Mouse (Mus musculus): ENCODE data around the gene Cd3eap. TPM values are rescaled to one million over a fixed set of nuclear protein-coding genes. Genes with fewer than 3 reads are reported as not detected.

The Cd3eap gene
- total RNA-seq, 2 experiments from 2014 or later = 11.4 to 11.5 TPM

- no peak for TF ChIP-seq CTCF (IDR thresholded peaks at IDR 0.05)
- peak overlapping the region; percentile 88 for H3K4me3 ChIP-seq
- peak overlapping the region; percentile 94 for H3K27ac ChIP-seq
- DNase-seq = peak; percentile 82
- intact Hi-C loops (cut with DNase I) = loop anchor here (5.0 kb wide), 2 partner anchors 63 to 128 kb away; no protein-coding TSS in a partner anchor
These were observed 784 bp upstream of the Cd3eap start for GRCm38 (mm10) chr7:19359892-19360641.

GRCm38 (mm10) chr7:19358634-19359033 is 649 bp downstream of the Cd3eap start:
- no peak for TF ChIP-seq CTCF (IDR thresholded peaks at IDR 0.05)
- H3K27ac ChIP-seq = peak overlapping the region; percentile 94
- intact Hi-C loops (cut with DNase I) = no loop called here
- H3K4me3 ChIP-seq = peak overlapping the region; percentile 88
- DNase-seq = no peak

- DNase-seq = no peak
- Histone ChIP-seq H3K27ac (no peak overlapping the region), H3K4me3 (no peak overlapping the region)
- intact Hi-C loops (cut with DNase I) = no loop called here
- no peak for TF ChIP-seq CTCF (IDR thresholded peaks at IDR 0.05)
These were observed 1.6 kb downstream of the Cd3eap start for GRCm38 (mm10) chr7:19357381-19358375.

- no peak for TF ChIP-seq CTCF (IDR thresholded peaks at IDR 0.05)
- intact Hi-C loops (cut with DNase I) = no loop called here
- Histone ChIP-seq H3K27ac (no peak overlapping the region), H3K4me3 (no peak overlapping the region)
- no peak for DNase-seq
These were observed 3.0 kb downstream of the Cd3eap start for GRCm38 (mm10) chr7:19356311-19356710.

GRCm38 (mm10) chr7:19354991-19355390 is 4.3 kb downstream of the Cd3eap start:
- Histone ChIP-seq H3K27ac (no peak overlapping the region), H3K4me3 (no peak overlapping the region)
- TF ChIP-seq CTCF (IDR thresholded peaks at IDR 0.05) = no peak
- intact Hi-C loops (cut with DNase I) = no loop called here
- no peak for DNase-seq

- Histone ChIP-seq H3K27ac (peak overlapping the region; percentile 81), H3K4me3 (peak overlapping the region; percentile 63)
- no peak for DNase-seq
- intact Hi-C loops (cut with DNase I) = no loop called here
- no peak for TF ChIP-seq CTCF (IDR thresholded peaks at IDR 0.05)
These were observed 9.1 kb downstream of the Cd3eap start for GRCm38 (mm10) chr7:19350221-19350620.

- no peak for DNase-seq
- H3K4me3 ChIP-seq = peak overlapping the region; percentile 63
These were observed 9.9 kb downstream of the Cd3eap start for GRCm38 (mm10) chr7:19349188-19349915.

GRCm38 (mm10) chr7:19344938-19345471 is 14.3 kb downstream of the Cd3eap start:
- Histone ChIP-seq H3K4me3 (peak overlapping the region; percentile 90), H3K27ac (peak overlapping the region; percentile 94)
- peak; percentile 97 for DNase-seq
- TF ChIP-seq CTCF (IDR thresholded peaks at IDR 0.05) = no peak; the same call in 1 of the 2 replicates
- intact Hi-C loops (cut with DNase I) = loop anchor here (5.0 kb wide), 1 partner anchor 103 kb away; no protein-coding TSS in a partner anchor

More at GRCm38 (mm10) chr7:19349188-19349915, 9.9 kb downstream of the Cd3eap start:
- peak overlapping the region; percentile 81 for H3K27ac ChIP-seq
- TF ChIP-seq CTCF (IDR thresholded peaks at IDR 0.05) = no peak
- intact Hi-C loops (cut with DNase I) = loop anchor here (5.0 kb wide), 1 partner anchor 107 kb away; no protein-coding TSS in a partner anchor

- intact Hi-C loops (cut with DNase I) = no loop called here
- peak within 1 kb of the TSS; percentile 94 for H3K27ac ChIP-seq
- TF ChIP-seq CTCF (IDR thresholded peaks at IDR 0.05) = no peak
- no peak for DNase-seq
- H3K4me3 ChIP-seq = peak within 1 kb of the TSS; percentile 90
These were observed 14.9 kb downstream of the Cd3eap start, which contains the start of gene Ercc1 for GRCm38 (mm10) chr7:19344237-19344847. Ercc1 (plus strand) TSS chr7:19344778.

GRCm38 (mm10) chr7:19343210-19343808 is 16.0 kb downstream of the Cd3eap start:
- peak; percentile 80 for DNase-seq
- peak; percentile 99; the same call in 1 of the 2 replicates for TF ChIP-seq CTCF (IDR thresholded peaks at IDR 0.05)
- peak overlapping the region; percentile 94 for H3K27ac ChIP-seq

More at GRCm38 (mm10) chr7:19343210-19343808, 16.0 kb downstream of the Cd3eap start:
- H3K4me3 ChIP-seq = peak overlapping the region; percentile 56
- intact Hi-C loops (cut with DNase I) = no loop called here
